Mouse (Mus musculus) CD8-positive naive resting alpha-beta T cell, adult 57 days (primary cell): ENCODE results near the gene Sim2. TPM values are rescaled to one million over a fixed set of nuclear protein-coding genes. Genes with fewer than 3 reads are reported as not detected.

Experiments
- total RNA-seq: library from RNA; stranded (reverse); gene quantifications from one replicate; pipeline ENCODE4 v1.2.4, GENCODE M21; 2023

Sim2 gene
- total RNA-seq, result not detected

GRCm38 (mm10) chr16:94084711-94085602, at the start of gene Sim2:
Sim2 (plus strand) TSS chr16:94084931.

Other genes starting within 250 kb of the Sim2 start
- gene Chaf1b, start 201.0 kb upstream of the Sim2 start, total RNA-seq, result 10.6 TPM
- gene Cldn14, start 76.1 kb upstream of the Sim2 start, total RNA-seq, result not detected
- 50.0 TPM for gene Hlcs, start 228.6 kb downstream of the Sim2 start, total RNA-seq
- gene Ripply3, start 243.5 kb downstream of the Sim2 start, total RNA-seq, result not detected